Mouse (Mus musculus): ENCODE results near the gene Gm44805. TPM values are rescaled to one million over a fixed set of nuclear protein-coding genes. Genes with fewer than 3 reads are reported as not detected.

Gm44805 gene
- polyA plus RNA-seq, 1 experiment from 2014 or later: not detected

- Histone ChIP-seq H3K4me1 (ENCODE audit: control insufficient read depth, insufficient read depth, low read length) (peaks cover 18% of the 10 kb centered on the region), H3K4me2 (ENCODE audit: low read depth, low read length) (peak within 1 kb of the TSS; percentile 71), H3K36me3 (ENCODE audit: control insufficient read depth, insufficient read depth, low read length) (peaks cover 31% of the 10 kb centered on the region), H3K4me3 (ENCODE audit: low read length) (peak within 1 kb of the TSS; percentile 100), H3K9ac (ENCODE audit: low read depth, low read length) (peak within 1 kb of the TSS; percentile 98), H3K9me3 (ENCODE audit: control insufficient read depth, low read length) (no peaks in the 10 kb centered on the region), H3K27me3 (replicated peaks; ENCODE audit: control insufficient read depth, insufficient read depth, low read length) (no peaks in the 10 kb centered on the region), H3K27ac (ENCODE audit: low read length) (peak within 1 kb of the TSS; percentile 84)
- under 1% methylated on average over 58 of the region's 59 CpGs for WGBS
- peak; percentile 99 for ATAC-seq
These were observed 34.2 kb upstream of the Gm44805 start, which contains the start of gene Tomm40 for GRCm38 (mm10) chr7:19715239-19716054. Tomm40 (minus strand) TSS chr7:19715438.

GRCm38 (mm10) chr7:19714836-19715235 lies 33.6 kb upstream of the Gm44805 start:
- H3K9me3 ChIP-seq (ENCODE audit: control insufficient read depth, low read length): no peaks in the 10 kb centered on the region
- H3K27me3 ChIP-seq (replicated peaks; ENCODE audit: control insufficient read depth, insufficient read depth, low read length): no peaks in the 10 kb centered on the region
- H3K36me3 ChIP-seq (ENCODE audit: control insufficient read depth, insufficient read depth, low read length): peaks cover 35% of the 10 kb centered on the region
- H3K4me1 ChIP-seq (ENCODE audit: control insufficient read depth, insufficient read depth, low read length): peaks cover 18% of the 10 kb centered on the region
- under 1% methylated on average over 39 of the region's 39 CpGs for WGBS
- H3K4me2 ChIP-seq (ENCODE audit: low read depth, low read length): peak overlapping the region; percentile 70
- peak overlapping the region; percentile 84 for H3K27ac ChIP-seq (ENCODE audit: low read length)
- peak; percentile 1; the same call in 1 of the 2 replicates for ATAC-seq
- H3K4me3 ChIP-seq (ENCODE audit: low read length): peak overlapping the region; percentile 100
- peak overlapping the region; percentile 98 for H3K9ac ChIP-seq (ENCODE audit: low read depth, low read length)

- no peak for ATAC-seq
- peaks cover 18% of the 10 kb centered on the region for H3K4me1 ChIP-seq (ENCODE audit: control insufficient read depth, insufficient read depth, low read length)
- H3K9ac ChIP-seq (ENCODE audit: low read depth, low read length): no peak overlapping the region
- H3K36me3 ChIP-seq (ENCODE audit: control insufficient read depth, insufficient read depth, low read length): peaks cover 34% of the 10 kb centered on the region
- no peaks in the 10 kb centered on the region for H3K9me3 ChIP-seq (ENCODE audit: control insufficient read depth, low read length)
- no peak overlapping the region for H3K27ac ChIP-seq (ENCODE audit: low read length)
- H3K4me2 ChIP-seq (ENCODE audit: low read depth, low read length): 0 out of 2 replicates have a peak overlapping the region, but pooled peaks have one; percentile 70
- no peaks in the 10 kb centered on the region for H3K27me3 ChIP-seq (replicated peaks; ENCODE audit: control insufficient read depth, insufficient read depth, low read length)
- 87% methylated on average over 9 of the region's 9 CpGs for WGBS
- H3K4me3 ChIP-seq (ENCODE audit: low read length): peak overlapping the region; percentile 100; the same call in 1 of the 2 replicates
These were observed 32.4 kb upstream of the Gm44805 start for GRCm38 (mm10) chr7:19713598-19713997.

GRCm38 (mm10) chr7:19713196-19713595 lies 32.0 kb upstream of the Gm44805 start:
- no peak overlapping the region for H3K27ac ChIP-seq (ENCODE audit: low read length)
- H3K4me1 ChIP-seq (ENCODE audit: control insufficient read depth, insufficient read depth, low read length): peaks cover 18% of the 10 kb centered on the region
- no peak for ATAC-seq
- no peak overlapping the region for H3K4me2 ChIP-seq (ENCODE audit: low read depth, low read length)
- no peak overlapping the region for H3K4me3 ChIP-seq (ENCODE audit: low read length)
- WGBS: 45% methylated on average over 4 of the region's 4 CpGs
- peaks cover 34% of the 10 kb centered on the region for H3K36me3 ChIP-seq (ENCODE audit: control insufficient read depth, insufficient read depth, low read length)
- no peaks in the 10 kb centered on the region for H3K27me3 ChIP-seq (replicated peaks; ENCODE audit: control insufficient read depth, insufficient read depth, low read length)
- no peaks in the 10 kb centered on the region for H3K9me3 ChIP-seq (ENCODE audit: control insufficient read depth, low read length)
- no peak overlapping the region for H3K9ac ChIP-seq (ENCODE audit: low read depth, low read length)

GRCm38 (mm10) chr7:19712414-19712813 lies 31.2 kb upstream of the Gm44805 start:
- Histone ChIP-seq H3K9ac (ENCODE audit: low read depth, low read length) (no peak overlapping the region), H3K36me3 (ENCODE audit: control insufficient read depth, insufficient read depth, low read length) (peaks cover 38% of the 10 kb centered on the region), H3K4me3 (ENCODE audit: low read length) (no peak overlapping the region), H3K27ac (ENCODE audit: low read length) (no peak overlapping the region), H3K4me1 (ENCODE audit: control insufficient read depth, insufficient read depth, low read length) (peaks cover 18% of the 10 kb centered on the region), H3K4me2 (ENCODE audit: low read depth, low read length) (no peak overlapping the region), H3K9me3 (ENCODE audit: control insufficient read depth, low read length) (no peaks in the 10 kb centered on the region), H3K27me3 (replicated peaks; ENCODE audit: control insufficient read depth, insufficient read depth, low read length) (no peaks in the 10 kb centered on the region)
- no peak for ATAC-seq
- WGBS: 69% methylated on average over 4 of the region's 4 CpGs

GRCm38 (mm10) chr7:19710650-19711049 lies 29.4 kb upstream of the Gm44805 start:
- 90% methylated on average over 10 of the region's 10 CpGs for WGBS

GRCm38 (mm10) chr7:19705271-19705670 lies 24.0 kb upstream of the Gm44805 start:
- H3K9ac ChIP-seq (ENCODE audit: low read depth, low read length): no peak overlapping the region
- WGBS: 98% methylated on average over 7 of the region's 7 CpGs
- no peak overlapping the region for H3K4me2 ChIP-seq (ENCODE audit: low read depth, low read length)
- H3K27me3 ChIP-seq (replicated peaks; ENCODE audit: control insufficient read depth, insufficient read depth, low read length): no peaks in the 10 kb centered on the region
- H3K9me3 ChIP-seq (ENCODE audit: control insufficient read depth, low read length): no peaks in the 10 kb centered on the region
- no peak overlapping the region for H3K4me3 ChIP-seq (ENCODE audit: low read length)
- no peak for ATAC-seq
- peaks cover 18% of the 10 kb centered on the region for H3K4me1 ChIP-seq (ENCODE audit: control insufficient read depth, insufficient read depth, low read length)
- H3K27ac ChIP-seq (ENCODE audit: low read length): no peak overlapping the region
- H3K36me3 ChIP-seq (ENCODE audit: control insufficient read depth, insufficient read depth, low read length): peaks cover 19% of the 10 kb centered on the region

More at GRCm38 (mm10) chr7:19710650-19711049, 29.4 kb upstream of the Gm44805 start:
- ATAC-seq: no peak
- no peak overlapping the region for H3K9ac ChIP-seq (ENCODE audit: low read depth, low read length)
- peaks cover 9% of the 10 kb centered on the region; the same call in 1 of the 2 replicates for H3K4me1 ChIP-seq (ENCODE audit: control insufficient read depth, insufficient read depth, low read length)
- H3K4me2 ChIP-seq (ENCODE audit: low read depth, low read length): no peak overlapping the region
- peaks cover 39% of the 10 kb centered on the region for H3K36me3 ChIP-seq (ENCODE audit: control insufficient read depth, insufficient read depth, low read length)
- H3K27ac ChIP-seq (ENCODE audit: low read length): no peak overlapping the region
- no peak overlapping the region for H3K4me3 ChIP-seq (ENCODE audit: low read length)
- no peaks in the 10 kb centered on the region for H3K27me3 ChIP-seq (replicated peaks; ENCODE audit: control insufficient read depth, insufficient read depth, low read length)
- H3K9me3 ChIP-seq (ENCODE audit: control insufficient read depth, low read length): no peaks in the 10 kb centered on the region

GRCm38 (mm10) chr7:19704475-19704874 lies 23.3 kb upstream of the Gm44805 start:
- Histone ChIP-seq H3K4me3 (ENCODE audit: low read length) (no peak overlapping the region), H3K9me3 (ENCODE audit: control insufficient read depth, low read length) (no peaks in the 10 kb centered on the region), H3K36me3 (ENCODE audit: control insufficient read depth, insufficient read depth, low read length) (peaks cover 13% of the 10 kb centered on the region), H3K27ac (ENCODE audit: low read length) (no peak overlapping the region), H3K9ac (ENCODE audit: low read depth, low read length) (no peak overlapping the region), H3K4me2 (ENCODE audit: low read depth, low read length) (no peak overlapping the region), H3K27me3 (replicated peaks; ENCODE audit: control insufficient read depth, insufficient read depth, low read length) (no peaks in the 10 kb centered on the region), H3K4me1 (ENCODE audit: control insufficient read depth, insufficient read depth, low read length) (peaks cover 24% of the 10 kb centered on the region)
- 89% methylated on average over 4 of the region's 4 CpGs for WGBS
- ATAC-seq: no peak

- Histone ChIP-seq H3K27me3 (replicated peaks; ENCODE audit: control insufficient read depth, insufficient read depth, low read length) (no peaks in the 10 kb centered on the region), H3K4me1 (ENCODE audit: control insufficient read depth, insufficient read depth, low read length) (peaks cover 38% of the 10 kb centered on the region), H3K4me3 (ENCODE audit: low read length) (no peak overlapping the region), H3K9me3 (ENCODE audit: control insufficient read depth, low read length) (no peaks in the 10 kb centered on the region), H3K27ac (ENCODE audit: low read length) (no peak overlapping the region), H3K9ac (ENCODE audit: low read depth, low read length) (no peak overlapping the region), H3K4me2 (ENCODE audit: low read depth, low read length) (no peak overlapping the region), H3K36me3 (ENCODE audit: control insufficient read depth, insufficient read depth, low read length) (peaks cover 10% of the 10 kb centered on the region)
- no peak for ATAC-seq
- WGBS: 88% methylated on average over 16 of the region's 16 CpGs
These were observed 21.8 kb upstream of the Gm44805 start for GRCm38 (mm10) chr7:19702859-19703555.
